Mouse (Mus musculus) stomach, postnatal 0 days (tissue): ENCODE results near the gene Esrrg. TPM values are rescaled to one million over a fixed set of nuclear protein-coding genes. Genes with fewer than 3 reads are reported as not detected.

Experiments
- ATAC-seq: fragments of 200-750 bp; cut with Nextera tagmentation; 2 replicates; pipeline ENCODE4 v1.8.0; 2017; ENCODE audit not compliant: low FRiP score, low TSS enrichment
- DNase-seq: peaks from one replicate; pipeline ENCODE4 v3.0.0-alpha.2; 2016; ENCODE audit warnings: low spot score
- H3K27ac ChIP-seq: fragments of 300-500 bp; sonication (generic); replicated peaks from 2 replicates; pipeline ENCODE4 v1.5.1; 2014; ENCODE audit warnings: mild to moderate bottlenecking, control low read depth
- H3K27me3 ChIP-seq: fragments of 300-500 bp; sonication (generic); 2 replicates; pipeline ENCODE4 v1.6.1; 2014; ENCODE audit warnings: low read length; ENCODE audit not compliant: control insufficient read depth, insufficient read depth
- H3K36me3 ChIP-seq: fragments of 300-500 bp; sonication (generic); 2 replicates; pipeline ENCODE4 v1.6.1; 2014; ENCODE audit warnings: low read length, mixed read lengths; ENCODE audit not compliant: control insufficient read depth, insufficient read depth
- H3K4me1 ChIP-seq: fragments of 300-500 bp; sonication (generic); replicated peaks from 2 replicates; pipeline ENCODE4 v1.6.1; 2014; ENCODE audit warnings: antibody characterized with exemption; ENCODE audit not compliant: control insufficient read depth, insufficient read depth
- H3K4me2 ChIP-seq: fragments of 300-500 bp; sonication (generic); replicated peaks from 2 replicates; pipeline ENCODE4 v1.6.1; 2014; ENCODE audit warnings: low read depth, mild to moderate bottlenecking, control low read depth, moderate library complexity
- H3K4me3 ChIP-seq: fragments of 300-500 bp; sonication (generic); 2 replicates; pipeline ENCODE4 v1.5.1; 2014; ENCODE audit warnings: low read depth, low read length, control low read depth
- H3K9ac ChIP-seq: fragments of 300-500 bp; sonication (generic); 2 replicates; pipeline ENCODE4 v1.6.1; 2014; ENCODE audit warnings: mild to moderate bottlenecking, low read length, control low read depth, mixed read lengths
- H3K9me3 ChIP-seq: fragments of 300-500 bp; sonication (generic); 2 replicates; pipeline ENCODE4 v1.6.1; 2016; ENCODE audit warnings: low read length; ENCODE audit not compliant: control insufficient read depth
- CTCF ChIP-seq: IDR thresholded peaks from 2 replicates; pipeline ENCODE4 v1.5.1; 2016; ENCODE audit warnings: antibody characterized with exemption, low read depth, mild to moderate bottlenecking, moderate library complexity
- EP300 ChIP-seq: optimal IDR thresholded peaks from 2 replicates; pipeline ENCODE3; 2016; ENCODE audit warnings: antibody characterized with exemption
- WGBS: fragments of 180-500 bp; shearing (Covaris S2); extraction: QIAGEN DNeasy Blood & Tissue Kit; methylation state at CpG from one replicate; pipeline ENCODE4 v1.1.7; 2014; 5-methylcytosine and 5-hydroxymethylcytosine counted together
- polyA plus RNA-seq: library from polyadenylated mRNA; unstranded; fragments of >200 nt; fragmentation: Nextera tagmentation; extraction: Ambion mirVana; gene quantifications from 2 replicates; pipeline ENCODE4 v1.2.1, GENCODE M21; 2015

Esrrg gene
- polyA plus RNA-seq, 1 experiment from 2014 or later: 7.4 TPM

- DNase-seq (no peak), ATAC-seq (no peak)
- H3K4me2 ChIP-seq: no peak overlapping the region
- 55% methylated on average over 10 of the region's 10 CpGs for WGBS
- H3K36me3 ChIP-seq: no peaks in the 10 kb centered on the region
- H3K27me3 ChIP-seq: no peaks in the 10 kb centered on the region
- no peak overlapping the region for H3K9ac ChIP-seq
- H3K27ac ChIP-seq: no peak overlapping the region
- TF ChIP-seq EP300: no peak
- TF ChIP-seq CTCF: no peak
- H3K4me3 ChIP-seq: no peak overlapping the region
- no peaks in the 10 kb centered on the region for H3K9me3 ChIP-seq
- no peaks in the 10 kb centered on the region for H3K4me1 ChIP-seq
Measured at GRCm38 (mm10) chr1:188030116-188030515, 421.5 kb downstream of the Esrrg start.

DNA sequence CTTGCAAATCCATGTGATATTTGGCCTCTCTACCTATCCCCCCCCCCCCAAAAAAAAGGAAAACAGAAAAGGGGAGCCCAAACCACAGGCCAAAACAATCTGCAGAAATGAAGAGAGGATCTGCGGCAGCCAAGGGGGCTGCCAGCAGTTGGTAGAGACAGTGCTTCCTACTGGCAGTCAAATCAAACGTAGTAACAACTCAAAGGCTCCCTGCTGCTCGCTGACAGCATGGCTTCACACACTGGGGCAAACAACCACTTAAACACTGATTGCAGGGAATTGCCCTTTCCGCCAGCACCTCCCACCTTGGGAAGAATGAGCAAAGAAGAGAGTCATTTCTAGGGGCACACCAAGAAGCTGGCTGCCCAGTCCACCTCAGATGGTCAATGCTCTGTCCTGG is 422.7 kb downstream of the Esrrg start:
- TF ChIP-seq EP300 (no peak), CTCF (no peak)
- ATAC-seq: no peak
- Histone ChIP-seq H3K4me1 (no peaks in the 10 kb centered on the region), H3K9ac (no peak overlapping the region), H3K9me3 (no peaks in the 10 kb centered on the region), H3K27me3 (no peaks in the 10 kb centered on the region), H3K27ac (no peak overlapping the region), H3K4me3 (no peak overlapping the region), H3K36me3 (no peaks in the 10 kb centered on the region), H3K4me2 (no peak overlapping the region)
- 41% methylated on average over 4 of the region's 4 CpGs for WGBS
- DNase-seq: no peak

DNA sequence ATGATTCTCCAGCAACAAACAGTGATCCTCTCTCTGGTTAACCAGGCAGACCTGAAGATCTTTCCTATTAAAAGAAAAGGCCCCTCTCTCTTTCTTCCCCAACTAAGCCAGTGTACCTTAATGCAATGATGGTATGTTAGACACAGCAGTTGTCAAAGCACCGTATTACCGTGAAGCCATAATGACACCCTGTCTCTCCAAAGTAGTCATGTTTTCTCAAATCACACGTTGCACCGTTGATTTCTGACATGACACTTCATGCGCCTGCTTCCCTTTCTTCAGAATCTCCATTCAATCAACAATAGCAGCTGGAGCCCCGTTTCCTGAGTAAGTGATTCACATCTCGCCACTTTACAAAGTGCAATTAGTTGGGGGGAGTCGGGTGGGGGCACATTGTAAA is 427.4 kb downstream of the Esrrg start:
- Histone ChIP-seq H3K4me3 (no peak overlapping the region), H3K9me3 (no peaks in the 10 kb centered on the region), H3K4me2 (no peak overlapping the region), H3K27ac (no peak overlapping the region), H3K4me1 (no peaks in the 10 kb centered on the region), H3K27me3 (no peaks in the 10 kb centered on the region), H3K9ac (no peak overlapping the region), H3K36me3 (no peaks in the 10 kb centered on the region)
- ATAC-seq: no peak
- no peak for DNase-seq
- 52% methylated on average over 8 of the region's 8 CpGs for WGBS
- TF ChIP-seq CTCF (no peak), EP300 (no peak)

- no peaks in the 10 kb centered on the region for H3K9me3 ChIP-seq
- TF ChIP-seq EP300 (no peak), CTCF (no peak)
Measured at GRCm38 (mm10) chr1:188046691-188047121, 438.1 kb downstream of the Esrrg start.

GRCm38 (mm10) chr1:188047148-188047547 is 438.6 kb downstream of the Esrrg start:
- WGBS: 74% methylated on average over 3 of the region's 3 CpGs

More at GRCm38 (mm10) chr1:188046691-188047121, 438.1 kb downstream of the Esrrg start:
- Histone ChIP-seq H3K4me3 (no peak overlapping the region), H3K27ac (no peak overlapping the region), H3K9ac (no peak overlapping the region), H3K36me3 (no peaks in the 10 kb centered on the region), H3K27me3 (no peaks in the 10 kb centered on the region), H3K4me1 (no peaks in the 10 kb centered on the region), H3K4me2 (no peak overlapping the region)
- 71% methylated on average over 6 of the region's 6 CpGs for WGBS
- ATAC-seq (no peak), DNase-seq (no peak)

GRCm38 (mm10) chr1:188055888-188056287 is 447.3 kb downstream of the Esrrg start:
- no peak overlapping the region for H3K9ac ChIP-seq
- no peaks in the 10 kb centered on the region for H3K36me3 ChIP-seq
- no peaks in the 10 kb centered on the region for H3K27me3 ChIP-seq
- ATAC-seq (peak; percentile 64), DNase-seq (no peak)
- no peak overlapping the region for H3K4me3 ChIP-seq
- H3K4me2 ChIP-seq: peak overlapping the region; percentile 17; the same call in 1 of the 2 replicates
- TF ChIP-seq CTCF: no peak
- no peak for TF ChIP-seq EP300
- 55% methylated on average over 3 of the region's 3 CpGs for WGBS
- no peak overlapping the region for H3K27ac ChIP-seq
- no peaks in the 10 kb centered on the region for H3K9me3 ChIP-seq
- H3K4me1 ChIP-seq: no peaks in the 10 kb centered on the region

More at GRCm38 (mm10) chr1:188047148-188047547, 438.6 kb downstream of the Esrrg start:
- H3K27me3 ChIP-seq: no peaks in the 10 kb centered on the region
- no peaks in the 10 kb centered on the region for H3K9me3 ChIP-seq
- DNase-seq (no peak), ATAC-seq (no peak)
- H3K27ac ChIP-seq: no peak overlapping the region
- H3K4me1 ChIP-seq: no peaks in the 10 kb centered on the region
- no peak overlapping the region for H3K4me2 ChIP-seq
- no peak for TF ChIP-seq CTCF
- no peak for TF ChIP-seq EP300
- H3K4me3 ChIP-seq: no peak overlapping the region
- no peaks in the 10 kb centered on the region for H3K36me3 ChIP-seq
- H3K9ac ChIP-seq: no peak overlapping the region
